Mouse (Mus musculus) stomach, postnatal 0 days (tissue): Measurements from ENCODE around the gene Foxe1.

Experiments
- CTCF ChIP-seq: IDR thresholded peaks from 2 replicates; pipeline ENCODE4 v1.5.1; 2016; ENCODE audit warnings: antibody characterized with exemption, low read depth, mild to moderate bottlenecking, moderate library complexity
- EP300 ChIP-seq: optimal IDR thresholded peaks from 2 replicates; pipeline ENCODE3; 2016; ENCODE audit warnings: antibody characterized with exemption

- no peak for TF ChIP-seq CTCF
- TF ChIP-seq EP300, result no peak
These were observed 2.8 kb downstream of the Foxe1 start for GRCm38 (mm10) chr4:46346221-46346620.
